Mouse (Mus musculus) forebrain, embryonic 11.5 days (tissue): ENCODE results near the gene Sec22c. TPM values are rescaled to one million over a fixed set of nuclear protein-coding genes. Genes with fewer than 3 reads are reported as not detected.

Experiments
- ATAC-seq: fragments of 200-750 bp; cut with Nextera tagmentation; replicated peaks from 2 replicates; pipeline ENCODE4 v1.8.0; 2017; ENCODE audit warnings: moderate TSS enrichment; ENCODE audit not compliant: low FRiP score
- DNase-seq: peaks from one replicate; pipeline ENCODE4 v3.0.0-alpha.2; 2017; ENCODE audit warnings: low spot score
- H3K27ac ChIP-seq: fragments of 300-500 bp; sonication (generic); 2 replicates; pipeline ENCODE4 v1.5.1; 2014; ENCODE audit warnings: low read depth, low read length
- H3K27me3 ChIP-seq: fragments of 300-500 bp; sonication (generic); 2 replicates; pipeline ENCODE4 v1.6.1; 2014; ENCODE audit warnings: mild to moderate bottlenecking, low read length, mixed read lengths; ENCODE audit not compliant: control insufficient read depth, insufficient read depth
- H3K36me3 ChIP-seq: fragments of 300-500 bp; sonication (generic); 2 replicates; pipeline ENCODE4 v1.6.1; 2014; ENCODE audit warnings: mild to moderate bottlenecking, low read length, moderate library complexity, mixed read lengths; ENCODE audit not compliant: control insufficient read depth, insufficient read depth
- H3K4me1 ChIP-seq: fragments of 300-500 bp; sonication (generic); replicated peaks from 2 replicates; pipeline ENCODE4 v1.6.1; 2014; ENCODE audit warnings: low read length, mixed read lengths; ENCODE audit not compliant: control insufficient read depth, insufficient read depth
- H3K4me2 ChIP-seq: fragments of 300-500 bp; sonication (generic); 2 replicates; pipeline ENCODE4 v1.6.1; 2014; ENCODE audit warnings: low read depth, mild to moderate bottlenecking, low read length, moderate library complexity, mixed read lengths; ENCODE audit not compliant: severe bottlenecking
- H3K4me3 ChIP-seq: fragments of 300-500 bp; sonication (generic); 2 replicates; pipeline ENCODE4 v1.5.1; 2014; ENCODE audit warnings: low read depth, low read length
- H3K9ac ChIP-seq: fragments of 300-500 bp; sonication (generic); 2 replicates; pipeline ENCODE4 v1.6.1; 2014; ENCODE audit warnings: low read length
- H3K9me3 ChIP-seq: fragments of 300-500 bp; sonication (generic); 2 replicates; pipeline ENCODE4 v1.6.1; 2016; ENCODE audit warnings: low read length, mixed read lengths; ENCODE audit not compliant: control insufficient read depth
- WGBS: fragments of 180-500 bp; shearing (Covaris S2); extraction: QIAGEN DNeasy Blood & Tissue Kit; methylation state at CpG from one replicate; pipeline ENCODE4 v1.1.7; 2014; 5-methylcytosine and 5-hydroxymethylcytosine counted together
- polyA plus RNA-seq: library from polyadenylated mRNA; unstranded; fragments of >200 nt; fragmentation: Nextera tagmentation; extraction: Ambion mirVana; gene quantifications from 2 replicates; pipeline ENCODE4 v1.2.1, GENCODE M21; 2014

Sec22c gene
- 17.5 and 19.6 TPM in 2 replicates for polyA plus RNA-seq

- 2% methylated on average over 69 of the region's 69 CpGs for WGBS
- Histone ChIP-seq H3K27me3 (no peaks in the 10 kb centered on the region), H3K4me2 (peak within 1 kb of the TSS; percentile 96), H3K27ac (peak within 1 kb of the TSS; percentile 50), H3K4me1 (peaks cover 14% of the 10 kb centered on the region; the same call in 1 of the 2 replicates), H3K9ac (peak within 1 kb of the TSS; percentile 83), H3K36me3 (no peaks in the 10 kb centered on the region; the same call in 1 of the 2 replicates), H3K4me3 (peak within 1 kb of the TSS; percentile 83), H3K9me3 (no peaks in the 10 kb centered on the region)
- DNase-seq: peak; percentile 93
- ATAC-seq: peak; percentile 99
These were observed at the start of gene Sec22c for GRCm38 (mm10) chr9:121704646-121705625. Sec22c (minus strand) TSS chr9:121705490.

- ATAC-seq: no peak
- no peak for DNase-seq
- Histone ChIP-seq H3K4me3 (no peak overlapping the region), H3K36me3 (peaks cover 6% of the 10 kb centered on the region), H3K4me1 (peaks cover 5% of the 10 kb centered on the region; the same call in 1 of the 2 replicates), H3K9ac (no peak overlapping the region), H3K4me2 (no peak overlapping the region), H3K27ac (no peak overlapping the region), H3K27me3 (no peaks in the 10 kb centered on the region), H3K9me3 (no peaks in the 10 kb centered on the region)
- 93% methylated on average over 3 of the region's 3 CpGs for WGBS
These were observed 49.3 kb upstream of the Sec22c start for GRCm38 (mm10) chr9:121754624-121755023.

GRCm38 (mm10) chr9:121752774-121753173 is 47.5 kb upstream of the Sec22c start:
- H3K4me3 ChIP-seq: no peak overlapping the region
- DNase-seq (no peak), ATAC-seq (no peak)
- peaks cover 8% of the 10 kb centered on the region for H3K36me3 ChIP-seq
- WGBS: 92% methylated on average over 9 of the region's 9 CpGs
- no peak overlapping the region for H3K9ac ChIP-seq
- no peaks in the 10 kb centered on the region for H3K4me1 ChIP-seq
- H3K27me3 ChIP-seq: no peaks in the 10 kb centered on the region
- H3K4me2 ChIP-seq: no peak overlapping the region
- H3K9me3 ChIP-seq: no peaks in the 10 kb centered on the region
- no peak overlapping the region for H3K27ac ChIP-seq

GRCm38 (mm10) chr9:121744051-121744450 is 38.8 kb upstream of the Sec22c start:
- H3K27ac ChIP-seq: no peak overlapping the region
- peaks cover 10% of the 10 kb centered on the region for H3K36me3 ChIP-seq
- H3K4me1 ChIP-seq: no peaks in the 10 kb centered on the region
- WGBS: 89% methylated on average over 8 of the region's 8 CpGs
- H3K27me3 ChIP-seq: no peaks in the 10 kb centered on the region
- no peak overlapping the region for H3K9ac ChIP-seq
- H3K9me3 ChIP-seq: no peaks in the 10 kb centered on the region
- H3K4me3 ChIP-seq: no peak overlapping the region
- DNase-seq: no peak
- ATAC-seq: no peak
- H3K4me2 ChIP-seq: no peak overlapping the region

- WGBS: 92% methylated on average over 3 of the region's 3 CpGs
- no peak for ATAC-seq
These were observed 35.9 kb upstream of the Sec22c start for GRCm38 (mm10) chr9:121741168-121741567.

GRCm38 (mm10) chr9:121740490-121740889 is 35.2 kb upstream of the Sec22c start:
- ATAC-seq (no peak), DNase-seq (no peak)
- no peak overlapping the region for H3K4me3 ChIP-seq
- H3K4me2 ChIP-seq: no peak overlapping the region
- H3K36me3 ChIP-seq: no peaks in the 10 kb centered on the region; the same call in 1 of the 2 replicates
- no peaks in the 10 kb centered on the region for H3K27me3 ChIP-seq
- WGBS: 91% methylated on average over 6 of the region's 6 CpGs
- H3K9me3 ChIP-seq: no peaks in the 10 kb centered on the region
- no peak overlapping the region for H3K27ac ChIP-seq
- H3K4me1 ChIP-seq: no peaks in the 10 kb centered on the region
- no peak overlapping the region for H3K9ac ChIP-seq

More at GRCm38 (mm10) chr9:121741168-121741567, 35.9 kb upstream of the Sec22c start:
- H3K4me2 ChIP-seq: no peak overlapping the region
- H3K9me3 ChIP-seq: no peaks in the 10 kb centered on the region
- H3K9ac ChIP-seq: no peak overlapping the region
- H3K4me1 ChIP-seq: no peaks in the 10 kb centered on the region
- H3K27me3 ChIP-seq: no peaks in the 10 kb centered on the region
- no peaks in the 10 kb centered on the region; the same call in 1 of the 2 replicates for H3K36me3 ChIP-seq
- no peak overlapping the region for H3K27ac ChIP-seq
- no peak overlapping the region for H3K4me3 ChIP-seq
- DNase-seq: no peak

GRCm38 (mm10) chr9:121719347-121720331 is 14.3 kb upstream of the Sec22c start:
- H3K9me3 ChIP-seq: no peaks in the 10 kb centered on the region
- no peaks in the 10 kb centered on the region for H3K27me3 ChIP-seq
- H3K36me3 ChIP-seq: no peaks in the 10 kb centered on the region
- H3K9ac ChIP-seq: peak overlapping the region; percentile 94
- H3K4me2 ChIP-seq: peak overlapping the region; percentile 66
- ATAC-seq (peak; percentile 77), DNase-seq (peak; percentile 62)
- H3K4me1 ChIP-seq: 0 out of 2 replicates have a peak, but pooled peaks cover 2% of the 10 kb centered on the region
- peak overlapping the region; percentile 88 for H3K27ac ChIP-seq
- WGBS: under 1% methylated on average over 59 of the region's 87 CpGs
- peak overlapping the region; percentile 97 for H3K4me3 ChIP-seq

- Histone ChIP-seq H3K36me3 (no peaks in the 10 kb centered on the region), H3K9me3 (no peaks in the 10 kb centered on the region), H3K4me2 (peak within 1 kb of the TSS; percentile 66), H3K4me1 (0 out of 2 replicates have a peak, but pooled peaks cover 2% of the 10 kb centered on the region), H3K27me3 (no peaks in the 10 kb centered on the region), H3K4me3 (peak within 1 kb of the TSS; percentile 97), H3K9ac (peak within 1 kb of the TSS; percentile 94), H3K27ac (peak within 1 kb of the TSS; percentile 88)
- ATAC-seq (peak; percentile 99), DNase-seq (peak; percentile 99)
- under 1% methylated on average over 51 of the region's 61 CpGs for WGBS
These were observed 13.6 kb upstream of the Sec22c start, which contains the start of gene Nktr for GRCm38 (mm10) chr9:121718792-121719318. Nktr (plus strand) TSS chr9:121719169.
